In the genomic region with DNA sequence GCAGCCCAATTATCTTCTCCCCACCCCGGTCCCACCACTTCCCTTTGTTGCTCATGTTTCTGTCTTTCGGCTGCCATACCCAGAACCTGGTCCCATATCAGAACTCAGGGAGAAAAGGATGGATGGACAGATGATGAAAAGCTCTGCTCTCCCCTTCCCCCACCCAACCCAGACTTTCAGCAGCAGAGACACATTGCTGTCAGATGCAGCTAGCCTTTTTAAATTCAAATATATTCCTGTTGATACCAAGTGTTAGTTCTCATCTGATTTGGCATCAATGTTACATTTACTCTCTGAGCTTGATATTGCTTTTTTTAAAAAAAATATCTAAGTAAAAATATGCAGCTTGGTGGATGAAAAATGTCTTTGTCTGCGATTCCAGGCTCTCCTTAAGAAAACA, we compare ENCODE assay signal across 14 mouse cellular contexts.
"Had no signal": no experiment of that assay in that cellular context is flagged by ENCODE, and none has a peak within 500 bp of the region (broad histone marks: within the 10 kb centered on the region; RNA-seq: fewer than 3 reads in every experiment).

No protein-coding gene starts in this region.

- H3K4me1 ChIP-seq: limb, embryonic 12.5 days; liver, embryonic 13.5 days; megakaryocyte, embryonic 14.5 days; neural tube, embryonic 12.5 days had no signal

- DNase-seq: kidney, adult 18-20 months; kidney, postnatal 10 days; kidney, postnatal 4 days; liver; liver, embryonic 13.5 days; liver, postnatal 0 days; lung, postnatal 14 days; thymus, adult 18-20 months; thymus, postnatal 36 days had no signal

- H3K4me3 ChIP-seq: limb, embryonic 12.5 days; liver, embryonic 13.5 days; lung, embryonic 15.5 days; megakaryocyte, embryonic 14.5 days; neural tube, embryonic 12.5 days had no signal

- H3K36me3 ChIP-seq: liver, embryonic 13.5 days; lung, embryonic 15.5 days had no signal

- H3K27ac ChIP-seq: limb, embryonic 12.5 days; liver, embryonic 13.5 days; lung, embryonic 15.5 days; macrophage; neural tube, embryonic 12.5 days had no signal

- H3K9me3 ChIP-seq: limb, embryonic 12.5 days; liver, embryonic 13.5 days; lung, embryonic 15.5 days; neural tube, embryonic 12.5 days had no signal

- H3K27me3 ChIP-seq: limb, embryonic 12.5 days; liver, embryonic 13.5 days; lung, embryonic 15.5 days; megakaryocyte, embryonic 14.5 days; neural tube, embryonic 12.5 days had no signal

- H3K4me2 ChIP-seq: limb, embryonic 12.5 days; liver, embryonic 13.5 days; lung, embryonic 15.5 days; neural tube, embryonic 12.5 days had no signal

- ATAC-seq: liver, postnatal 0 days had no signal

- H3K9ac ChIP-seq: limb, embryonic 12.5 days; liver, embryonic 13.5 days; liver, postnatal 0 days; lung, embryonic 15.5 days; neural tube, embryonic 12.5 days had no signal
